Mouse (Mus musculus): ENCODE measurements around the gene BC030499.

- TF ChIP-seq POLR2A (IDR thresholded peaks at IDR 0.05; ENCODE audit: insufficient read depth, low read length) (no peak), CTCF (IDR thresholded peaks at IDR 0.05; ENCODE audit: low read depth, low read length) (no peak)
Measured at GRCm38 (mm10) chr11:78345801-78346200, 55.2 kb downstream of the BC030499 start.

Data from ES-Bruce4 (cell line).